Mouse (Mus musculus) lung, postnatal 0 days (tissue): Measurements from ENCODE around the gene Fchsd2.

Experiments
- CTCF ChIP-seq: IDR thresholded peaks from 2 replicates; pipeline ENCODE4 v1.5.1; 2016; ENCODE audit warnings: antibody characterized with exemption, mild to moderate bottlenecking
- EP300 ChIP-seq: IDR thresholded peaks from 2 replicates; pipeline ENCODE4 v1.6.1; 2016; ENCODE audit warnings: antibody characterized with exemption, mild to moderate bottlenecking, control low read depth

DNA sequence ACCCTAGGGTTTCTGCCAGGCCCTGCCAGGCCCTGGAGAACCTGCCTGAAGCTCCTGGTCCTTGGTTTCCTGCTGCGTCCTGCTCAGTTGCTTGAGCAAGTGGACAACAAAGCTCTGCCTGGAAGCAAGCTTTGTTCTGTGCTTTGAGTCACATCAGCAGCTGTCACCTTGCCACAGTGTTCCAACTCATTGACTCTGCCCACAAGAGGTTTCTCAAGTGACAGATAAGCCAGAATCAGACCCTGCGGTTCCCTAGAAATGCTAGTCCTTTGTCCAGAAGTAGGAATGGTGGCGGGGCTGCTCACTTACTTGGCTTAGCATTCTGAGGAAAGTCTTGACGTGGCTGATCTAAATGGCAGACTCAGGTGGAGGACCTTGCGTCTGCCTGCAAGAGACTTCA, 2.9 kb downstream of the Fchsd2 start:
- TF ChIP-seq CTCF (no peak), EP300 (no peak)
